Mouse (Mus musculus): ENCODE results near the gene Nup43.

DNA sequence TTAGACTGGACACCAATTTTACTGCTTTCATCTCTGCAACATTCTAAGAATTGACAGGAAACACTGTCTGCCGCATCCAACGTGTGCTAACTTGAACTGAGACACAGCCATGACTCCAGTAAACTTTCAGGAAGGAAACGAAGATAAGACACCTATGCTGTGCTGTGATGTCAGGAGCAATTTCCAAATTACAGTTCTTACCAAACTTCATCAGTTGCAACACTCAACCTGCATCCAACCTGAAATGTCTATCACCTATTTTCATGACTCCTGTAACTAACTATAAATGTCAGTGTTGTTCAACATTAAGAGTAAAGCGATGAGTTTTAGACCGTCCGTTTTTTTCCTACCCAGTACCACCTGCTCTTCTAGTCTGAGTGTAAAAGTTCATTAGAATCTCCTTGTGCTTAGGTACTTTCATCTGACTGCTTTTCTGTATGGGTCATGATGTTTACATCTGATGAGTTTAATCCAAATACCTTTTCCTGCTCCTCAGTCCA is 3.2 kb upstream of the Nup43 start:
- no peak for TF ChIP-seq CTCF (IDR thresholded peaks at IDR 0.05; ENCODE audit: extremely low read depth, insufficient read depth, low read length)
- TF ChIP-seq POLR2A (IDR thresholded peaks at IDR 0.05; ENCODE audit: extremely low read depth, insufficient read depth, low read length) = no peak
